Mouse (Mus musculus) right cerebral cortex, postnatal 14 days (tissue): ENCODE measurements around the gene Slc7a8.
"Not testable (repeated sequence)": the region's sequence is repeated elsewhere in the genome, so short reads cannot be mapped to it uniquely, and the experiment has no call there.

Source experiments
- DNase-seq: peaks from one replicate; pipeline ENCODE4 v3.0.0; 2022

The Slc7a8 gene

DNA sequence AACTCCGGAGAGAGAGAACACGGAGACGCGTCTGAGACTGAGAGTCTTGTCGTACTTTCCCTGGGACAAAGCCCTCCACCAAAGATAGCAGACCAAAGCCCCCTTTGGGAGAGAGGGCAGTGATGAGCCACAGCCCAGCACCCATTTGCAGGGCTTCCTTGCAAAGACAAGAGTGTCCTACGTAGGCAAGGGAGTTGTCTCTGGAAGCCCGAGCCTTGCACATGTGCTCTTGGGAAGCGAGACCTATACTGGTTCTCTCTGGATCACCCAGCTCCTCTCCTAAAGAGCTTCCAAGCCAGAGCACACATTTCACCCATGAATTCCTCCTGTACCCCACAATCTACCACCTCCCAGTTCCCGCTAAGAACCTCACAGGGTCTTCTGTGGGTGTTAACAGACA lies 1.7 kb downstream of the Slc7a8 start:
- no peak for DNase-seq

DNA sequence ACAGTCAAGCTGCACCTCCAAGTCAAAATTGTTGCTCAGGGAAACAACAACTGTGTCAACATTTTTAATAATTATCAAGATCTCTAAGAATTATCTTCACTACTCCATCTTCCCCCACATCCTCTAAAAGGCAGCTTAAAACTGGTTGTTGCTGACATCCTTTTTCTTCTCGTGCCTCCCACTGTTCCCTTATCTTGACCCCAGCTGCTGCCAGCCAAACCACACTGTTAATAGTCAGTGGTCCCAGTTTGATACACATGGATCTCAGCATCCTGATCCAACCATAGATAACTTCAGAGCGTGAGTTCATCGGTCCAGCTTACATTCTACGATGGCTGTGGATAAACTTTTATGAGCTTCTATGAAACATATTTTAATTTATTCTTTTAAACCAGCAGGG lies 3.9 kb downstream of the Slc7a8 start:
- DNase-seq, result no peak

DNA sequence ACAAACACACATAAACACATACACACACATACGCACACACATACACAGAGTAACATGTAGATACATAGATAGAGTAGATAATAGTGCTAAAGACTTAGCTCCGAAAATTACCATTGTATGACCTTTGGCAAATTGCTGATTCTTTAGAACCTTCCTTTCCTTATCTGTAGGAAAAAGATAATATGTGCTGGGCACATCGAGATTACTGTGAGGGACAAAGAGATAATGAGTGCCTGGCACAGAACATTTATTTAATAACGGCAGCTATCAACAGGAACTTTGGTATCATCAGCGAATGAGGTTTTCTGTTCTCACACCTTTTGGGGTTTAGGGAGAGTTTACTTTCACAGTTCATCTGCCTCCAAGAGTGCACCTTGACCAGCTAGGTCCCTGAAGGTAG lies 5.0 kb downstream of the Slc7a8 start:
- DNase-seq, result no peak

DNA sequence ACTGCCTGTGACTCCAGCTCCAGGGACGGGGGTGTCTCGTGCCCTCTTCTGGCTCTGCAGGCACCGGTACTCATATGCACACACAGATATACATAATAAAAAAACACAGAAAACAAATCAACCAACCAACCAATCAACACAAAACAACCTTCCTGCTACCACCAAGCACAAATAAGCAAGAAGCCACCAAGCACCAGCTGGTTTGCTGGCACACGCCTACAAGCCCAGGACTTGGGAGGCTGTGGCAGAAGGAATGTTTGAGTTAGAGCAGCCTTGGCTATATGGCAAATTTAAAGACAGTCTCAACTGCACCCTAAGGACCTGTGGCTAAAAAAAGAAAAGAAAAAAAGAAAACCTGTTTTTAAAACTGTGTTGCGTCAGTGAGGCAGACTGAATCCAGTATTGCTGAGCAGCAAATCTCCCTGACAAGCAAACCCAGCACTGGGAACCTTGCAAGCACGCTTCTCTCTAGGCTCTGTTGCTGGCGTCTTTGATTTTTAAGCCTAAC lies 6.2 kb downstream of the Slc7a8 start:
- DNase-seq, result no peak

DNA sequence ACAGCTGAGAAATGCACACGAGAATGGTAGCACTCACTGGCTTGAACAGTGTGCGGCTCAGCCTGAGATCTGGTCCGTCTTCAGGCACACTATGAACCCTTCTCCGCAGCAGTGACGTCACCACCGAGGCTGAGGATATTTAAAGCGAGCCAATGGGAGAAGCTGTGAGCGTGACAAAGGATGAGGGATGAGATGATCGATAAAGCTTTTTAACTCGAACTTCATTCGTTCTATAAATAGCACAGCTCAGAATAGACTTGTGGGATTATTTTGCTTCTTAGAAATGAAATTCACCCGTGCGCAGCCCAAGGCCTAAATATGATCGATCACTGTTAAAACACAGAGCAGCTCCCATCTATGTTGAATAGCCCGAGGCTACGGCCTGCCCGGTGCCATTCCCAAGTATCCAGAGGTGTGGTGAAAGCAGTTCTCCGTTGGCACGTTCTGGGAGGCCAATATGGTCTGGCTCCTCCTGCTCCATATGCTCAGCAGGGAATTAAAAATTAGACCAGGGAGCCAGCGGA lies 9.4 kb downstream of the Slc7a8 start:
- DNase-seq, result peak; percentile 72

DNA sequence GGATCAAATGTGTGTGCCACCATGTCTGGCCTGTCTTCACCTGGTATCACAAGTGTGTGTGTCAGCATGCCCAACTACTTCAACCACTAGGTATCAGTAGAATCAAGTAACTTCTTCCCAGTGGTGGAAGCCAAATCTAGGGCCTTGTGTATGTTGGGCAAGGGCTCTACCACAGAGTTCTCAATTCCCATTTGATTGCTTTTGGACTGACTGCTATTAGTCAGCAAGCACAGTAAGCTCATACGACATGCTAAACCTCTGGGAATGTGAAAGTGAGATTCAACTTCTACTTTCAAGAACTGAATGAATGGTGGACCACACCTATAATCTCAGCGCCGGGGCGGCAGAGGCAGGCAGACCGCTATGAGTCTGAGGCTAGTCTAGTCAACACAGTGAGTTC lies 11.4 kb downstream of the Slc7a8 start:
- DNase-seq, result no peak

DNA sequence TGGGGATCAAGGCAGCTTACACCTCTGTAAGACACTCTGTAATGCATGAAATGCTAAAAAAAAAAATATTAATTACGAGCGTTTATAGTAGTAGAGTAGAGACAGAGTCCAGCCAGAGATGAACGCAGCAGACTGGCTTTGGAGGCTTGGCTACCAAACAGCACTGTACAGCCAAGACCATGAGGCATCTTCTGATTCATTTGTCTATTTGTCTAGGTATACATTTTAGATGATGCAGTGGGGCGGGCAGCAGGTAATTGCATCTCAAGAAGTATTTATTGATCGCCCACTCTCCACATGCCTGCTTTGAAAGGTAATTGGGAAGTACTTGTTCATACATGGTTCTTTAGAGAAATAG lies 12.7 kb downstream of the Slc7a8 start:
- no peak for DNase-seq

DNA sequence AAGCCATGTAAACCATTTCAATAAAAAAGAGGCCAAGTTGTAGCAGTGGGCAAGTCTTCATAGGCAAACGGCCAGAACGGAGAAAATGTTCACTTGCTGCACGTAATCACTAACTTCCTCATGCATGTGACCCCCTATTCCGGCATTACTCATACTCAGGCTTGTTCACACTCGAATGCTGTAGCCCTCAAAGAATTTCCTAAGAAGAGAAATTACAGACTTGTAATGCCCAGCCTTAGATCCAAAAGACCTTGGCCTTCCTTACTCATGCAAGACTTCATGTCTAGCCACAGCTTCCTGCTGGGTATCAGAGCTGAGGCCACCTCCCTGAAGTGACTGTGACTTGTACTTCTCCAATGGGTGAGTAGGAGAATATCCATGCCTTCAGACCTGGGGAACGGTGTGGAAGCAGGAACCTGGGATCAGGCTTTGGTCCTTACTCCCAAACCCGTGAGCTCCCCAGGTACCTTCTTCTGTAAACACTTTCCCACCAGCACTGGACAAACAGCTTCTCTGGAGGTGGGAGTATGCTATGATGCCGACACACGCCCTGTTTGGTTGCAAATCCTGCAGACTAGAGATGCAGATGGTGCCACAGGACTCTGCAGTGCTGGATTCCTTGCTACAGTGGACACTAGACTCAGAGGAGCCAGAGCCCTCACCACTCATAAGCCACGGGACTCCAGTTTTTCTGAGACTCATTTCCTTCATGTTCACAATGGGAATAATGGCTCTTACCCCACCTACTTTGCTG lies 13.3 kb downstream of the Slc7a8 start:
- DNase-seq, result no peak

DNA sequence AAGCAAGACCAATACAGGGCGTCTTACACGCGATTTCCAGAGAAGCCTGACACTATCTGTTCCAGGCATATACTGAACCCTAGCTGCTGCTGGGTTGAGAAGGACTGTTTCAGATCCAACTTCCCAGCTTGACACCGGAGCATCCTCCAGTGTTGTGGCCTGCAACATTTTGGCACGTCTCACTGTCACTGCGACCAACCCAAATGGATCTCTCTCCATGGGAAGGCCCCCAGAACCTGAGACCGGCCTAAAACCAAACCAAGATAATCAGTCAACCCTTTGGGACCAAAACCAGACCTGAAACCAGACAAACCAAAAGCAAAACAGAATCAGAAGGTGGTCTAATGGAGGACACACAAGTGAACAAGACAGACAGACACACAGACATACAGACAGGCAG lies 14.8 kb downstream of the Slc7a8 start:
- not testable (repeated sequence) for DNase-seq

DNA sequence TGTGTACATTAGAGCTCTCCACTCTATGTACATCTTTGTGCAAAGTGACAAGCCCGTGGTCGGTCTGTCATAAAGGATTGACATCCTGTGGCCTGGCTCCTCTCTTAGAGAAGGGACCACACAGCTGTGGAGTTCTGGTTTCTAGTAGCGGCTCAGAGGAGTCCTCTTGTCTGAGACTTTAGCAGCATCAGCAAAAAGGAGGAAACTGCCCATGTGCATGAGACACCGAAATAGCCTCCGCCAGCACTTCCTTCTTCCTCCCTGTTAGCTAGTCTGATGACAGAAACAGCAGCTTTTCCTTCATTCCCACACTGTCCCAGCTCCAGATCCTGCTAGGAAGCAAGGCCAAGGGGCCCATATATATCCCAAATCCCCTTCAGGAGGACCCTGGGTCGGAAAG lies 25.4 kb downstream of the Slc7a8 start:
- DNase-seq, result no peak

DNA sequence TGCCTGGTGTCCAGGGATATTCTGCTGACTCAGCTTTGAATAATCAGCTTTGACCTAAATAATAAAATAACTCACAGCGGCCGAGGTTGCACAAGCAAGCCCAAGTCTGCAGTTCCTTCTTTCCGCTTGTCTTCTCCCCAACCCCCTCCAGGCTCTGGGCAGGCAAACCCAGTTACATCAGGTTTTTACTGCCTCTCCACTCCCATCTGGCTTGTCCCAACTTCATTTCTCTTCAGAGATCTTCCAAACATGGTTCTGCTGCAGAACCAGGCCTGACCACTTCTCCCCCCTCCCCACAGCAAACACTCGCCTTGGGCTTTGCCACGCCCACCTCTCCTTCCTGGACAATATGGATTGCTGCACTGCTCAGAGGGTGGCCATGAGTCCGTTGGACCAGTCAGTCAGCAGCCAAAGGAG lies 27.1 kb downstream of the Slc7a8 start:
- DNase-seq, result no peak

DNA sequence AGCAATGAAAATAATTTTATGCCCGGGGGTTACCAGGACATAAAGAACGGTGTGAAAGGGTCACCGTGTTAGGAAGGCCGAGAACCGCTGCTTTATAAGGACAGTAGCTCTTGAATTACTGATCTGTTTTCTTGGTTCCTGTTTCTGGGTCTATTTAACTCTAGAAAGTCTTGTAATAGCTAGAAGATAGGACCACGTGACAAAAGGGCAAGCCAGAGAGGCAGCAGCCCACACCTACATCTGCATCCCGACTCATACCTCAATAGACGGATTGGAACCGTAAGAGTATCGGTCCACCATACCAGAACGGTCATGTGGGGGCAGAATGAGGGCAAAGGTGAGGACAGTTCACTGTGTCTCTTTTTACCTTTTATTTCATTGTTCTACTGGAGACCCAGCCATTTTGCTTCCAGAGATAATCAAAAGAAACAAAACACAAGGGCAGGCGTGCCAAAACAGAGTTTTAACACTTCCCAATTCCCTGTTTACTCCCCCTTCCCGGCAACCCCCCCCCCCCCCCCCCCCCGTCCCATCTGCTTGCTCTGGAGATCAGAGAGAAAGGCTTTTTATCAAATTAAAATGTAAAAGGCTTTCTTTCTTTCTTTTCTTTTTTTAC lies 27.7 kb downstream of the Slc7a8 start:
- no peak for DNase-seq

DNA sequence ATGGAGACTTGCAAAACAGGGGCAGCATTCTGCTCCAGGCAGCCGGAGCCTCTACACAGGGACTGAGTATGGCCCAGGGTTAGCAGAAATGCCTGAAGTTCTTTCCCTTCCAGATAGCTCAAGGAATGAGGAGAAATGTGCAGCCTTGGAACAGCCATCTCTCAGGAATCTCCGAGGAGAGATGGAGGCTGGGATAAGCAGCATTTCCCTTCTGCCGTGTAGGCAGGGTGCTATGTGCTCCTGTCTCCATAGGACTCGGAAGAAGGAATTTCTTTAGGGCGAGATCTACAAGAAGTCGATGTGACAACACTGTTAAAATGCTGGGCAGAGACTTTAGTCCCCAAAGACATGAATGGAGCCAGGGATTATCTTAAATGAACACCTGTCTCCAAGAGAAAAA lies 28.8 kb downstream of the Slc7a8 start:
- no peak for DNase-seq

DNA sequence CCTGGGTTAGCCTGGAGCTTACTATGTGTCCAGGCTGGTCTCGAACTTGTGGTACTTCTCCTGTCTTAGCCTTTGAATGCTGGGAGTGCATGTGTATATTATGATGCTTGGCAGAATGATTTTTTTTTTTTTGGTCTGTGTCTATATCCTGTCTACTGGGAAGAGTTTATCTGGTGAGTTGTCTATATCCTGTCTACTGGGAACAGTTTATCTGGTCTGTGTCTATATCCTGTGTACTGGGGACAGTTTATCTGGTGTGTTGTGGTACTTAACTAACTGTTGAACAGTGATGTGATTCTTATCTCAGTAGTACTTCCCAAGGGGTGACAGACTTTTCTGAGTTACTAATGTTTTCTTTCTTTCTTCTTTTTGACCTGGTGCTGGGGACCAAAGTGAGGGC lies 30.0 kb downstream of the Slc7a8 start:
- DNase-seq, result no peak

DNA sequence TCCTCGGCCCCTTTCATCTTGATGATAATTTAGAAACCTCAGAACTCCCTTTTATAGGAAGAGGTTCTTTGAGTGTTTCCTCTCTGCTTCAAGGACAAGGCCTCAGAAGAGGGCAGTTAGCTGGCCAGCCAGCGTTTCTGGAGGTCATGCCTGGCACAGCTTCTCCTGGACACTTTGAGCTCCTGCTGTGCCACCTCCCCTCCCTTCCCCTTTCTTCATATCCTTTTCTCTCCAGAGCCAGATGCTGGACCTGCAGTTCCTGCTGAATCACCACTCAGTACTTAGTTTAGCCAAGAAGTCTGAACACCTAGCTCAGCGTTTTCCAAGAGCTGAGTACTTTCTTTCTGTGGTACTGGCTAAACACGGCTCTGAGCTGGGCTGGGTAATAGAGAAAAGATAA lies 32.5 kb downstream of the Slc7a8 start:
- no peak for DNase-seq

DNA sequence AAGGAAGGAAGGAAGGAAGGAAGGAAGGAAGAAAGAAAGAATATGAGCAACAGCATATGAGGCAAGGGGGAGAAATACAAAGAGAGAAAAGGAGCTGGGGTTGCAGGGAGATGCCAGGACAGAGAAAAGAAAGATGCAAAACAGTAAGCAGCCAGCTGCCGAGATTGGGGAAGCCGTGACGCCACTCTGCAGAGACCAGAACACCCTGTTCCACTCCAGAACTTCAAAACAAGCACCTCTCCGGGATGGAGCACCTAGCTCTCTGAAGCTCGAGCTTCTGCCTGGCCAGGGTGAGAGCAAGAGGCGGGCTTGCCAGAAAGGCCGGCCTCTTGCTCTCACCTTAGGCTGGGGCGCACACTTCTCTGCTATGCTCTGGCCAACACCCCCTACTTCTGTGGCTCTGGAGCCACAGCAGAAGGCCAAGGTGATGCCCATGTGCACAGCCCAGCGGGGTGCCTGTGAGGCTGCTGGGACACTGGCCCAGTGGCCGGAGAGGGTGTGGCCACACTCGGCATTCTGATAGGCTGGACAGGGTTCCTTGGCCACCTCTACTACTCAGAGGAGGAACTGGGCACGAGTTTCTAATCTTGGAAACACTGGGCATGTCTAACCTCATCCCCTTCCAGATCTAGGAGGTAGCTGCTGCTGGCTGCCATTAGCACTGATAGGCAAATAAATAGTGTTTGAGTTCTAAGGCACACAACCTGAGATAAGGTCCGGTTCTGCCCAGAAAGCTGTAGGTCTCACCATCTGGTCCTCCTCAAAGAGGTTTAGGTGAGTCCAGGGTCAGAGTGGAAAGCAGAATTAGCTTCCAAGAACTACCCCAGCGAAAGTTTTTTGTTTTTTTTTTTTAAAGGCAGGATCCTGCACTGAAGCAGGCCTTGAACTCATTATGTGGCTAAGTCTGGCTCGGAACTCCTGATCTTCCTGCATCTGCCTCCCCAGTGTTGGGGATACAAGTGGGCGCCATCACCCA lies 33.5 kb downstream of the Slc7a8 start:
- no peak for DNase-seq

DNA sequence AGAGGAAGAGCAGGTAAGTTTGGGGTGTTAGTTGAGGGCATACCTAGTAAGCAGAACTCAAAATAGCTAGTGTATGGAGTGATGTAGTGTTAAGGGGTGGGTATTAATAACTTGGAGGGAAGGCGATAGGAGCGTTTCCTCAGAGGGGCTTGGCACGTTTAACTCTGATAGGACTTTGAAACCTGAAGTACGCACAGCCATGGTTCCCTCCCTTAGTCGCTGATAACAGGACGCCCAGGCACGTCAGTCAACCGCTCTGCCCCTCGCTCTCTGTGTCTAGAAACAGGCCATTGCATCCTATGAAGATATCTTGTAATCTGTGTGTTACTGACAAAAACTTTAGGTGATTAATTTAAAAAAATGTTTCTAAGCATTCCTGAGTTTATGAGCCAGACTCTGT lies 35.7 kb downstream of the Slc7a8 start:
- DNase-seq, result no peak

DNA sequence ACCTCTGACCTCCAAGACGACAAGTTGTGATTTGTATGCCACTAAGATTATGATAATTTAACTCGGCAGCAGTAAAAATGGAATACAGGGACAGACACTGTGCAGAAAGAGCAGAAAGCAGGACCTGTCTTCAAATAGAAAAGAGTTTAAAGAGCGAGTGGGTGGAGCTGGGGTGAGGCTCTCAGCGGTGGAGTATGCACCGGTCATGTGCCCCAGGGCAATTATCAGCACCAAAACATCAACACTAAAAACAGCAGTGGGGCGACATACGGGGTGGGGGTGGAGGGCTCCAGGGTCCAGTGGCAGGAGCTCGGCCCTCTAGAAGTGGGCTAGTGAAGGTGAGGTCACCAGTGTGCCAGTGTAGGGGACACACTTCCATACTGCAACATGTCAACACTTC lies 37.3 kb downstream of the Slc7a8 start:
- no peak for DNase-seq

DNA sequence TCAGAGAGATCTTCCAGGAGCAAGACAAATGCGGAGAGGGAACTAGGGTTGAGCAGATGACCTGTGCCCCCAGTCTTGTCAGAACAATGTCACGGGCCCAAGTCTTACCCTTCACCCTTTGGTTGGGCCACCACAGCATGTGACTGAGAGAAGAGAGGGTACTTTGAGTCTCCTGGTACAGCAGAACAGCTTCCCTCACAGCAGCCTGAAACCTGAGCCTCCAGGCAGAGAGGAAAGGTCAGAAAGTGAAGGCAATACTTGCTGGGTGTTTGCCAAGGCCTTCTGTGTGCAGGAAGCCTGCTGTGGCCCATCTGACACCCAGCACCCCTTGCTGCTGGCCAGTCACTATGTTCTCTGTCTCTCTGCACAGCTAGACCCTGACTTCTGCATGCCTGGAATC lies 39.4 kb downstream of the Slc7a8 start:
- DNase-seq, result no peak

DNA sequence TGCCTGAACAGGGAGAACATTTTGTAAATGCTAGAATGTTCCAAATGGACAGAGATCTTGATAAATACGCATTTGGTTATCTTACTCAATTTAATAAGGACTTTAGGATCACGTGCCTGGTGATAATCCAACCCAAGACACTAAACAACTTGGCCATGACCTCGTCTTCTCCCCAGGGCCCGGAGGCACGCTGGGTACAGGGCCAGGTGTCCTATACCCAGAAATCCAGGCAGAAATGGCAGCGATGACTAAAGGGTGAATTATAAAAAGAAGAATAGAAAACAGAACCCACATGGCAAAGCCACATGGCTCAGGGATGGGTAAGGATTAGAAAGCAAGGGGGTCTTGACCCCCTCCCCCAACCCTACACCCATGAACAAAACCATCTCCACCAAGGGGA lies 40.0 kb downstream of the Slc7a8 start:
- DNase-seq, result no peak

DNA sequence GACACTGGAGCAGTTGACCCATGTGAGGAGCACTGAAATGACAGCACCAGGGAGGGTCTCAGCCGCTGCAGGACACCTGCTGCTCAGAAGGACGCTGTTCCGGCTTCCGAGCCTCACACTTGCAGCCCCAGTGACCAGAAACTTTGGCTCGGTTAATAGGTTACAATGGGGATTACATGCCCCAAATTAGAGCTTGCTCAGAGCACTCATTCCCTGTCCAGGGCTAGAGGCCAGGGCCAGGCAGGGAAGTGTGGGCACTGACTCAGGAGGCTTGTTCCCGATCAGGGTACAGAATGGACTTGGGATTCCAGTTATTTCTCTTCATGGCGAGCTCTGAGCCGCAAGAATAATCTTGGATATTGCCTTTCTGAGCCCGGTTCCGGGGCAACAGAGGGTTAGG lies 44.1 kb downstream of the Slc7a8 start:
- DNase-seq, result no peak

DNA sequence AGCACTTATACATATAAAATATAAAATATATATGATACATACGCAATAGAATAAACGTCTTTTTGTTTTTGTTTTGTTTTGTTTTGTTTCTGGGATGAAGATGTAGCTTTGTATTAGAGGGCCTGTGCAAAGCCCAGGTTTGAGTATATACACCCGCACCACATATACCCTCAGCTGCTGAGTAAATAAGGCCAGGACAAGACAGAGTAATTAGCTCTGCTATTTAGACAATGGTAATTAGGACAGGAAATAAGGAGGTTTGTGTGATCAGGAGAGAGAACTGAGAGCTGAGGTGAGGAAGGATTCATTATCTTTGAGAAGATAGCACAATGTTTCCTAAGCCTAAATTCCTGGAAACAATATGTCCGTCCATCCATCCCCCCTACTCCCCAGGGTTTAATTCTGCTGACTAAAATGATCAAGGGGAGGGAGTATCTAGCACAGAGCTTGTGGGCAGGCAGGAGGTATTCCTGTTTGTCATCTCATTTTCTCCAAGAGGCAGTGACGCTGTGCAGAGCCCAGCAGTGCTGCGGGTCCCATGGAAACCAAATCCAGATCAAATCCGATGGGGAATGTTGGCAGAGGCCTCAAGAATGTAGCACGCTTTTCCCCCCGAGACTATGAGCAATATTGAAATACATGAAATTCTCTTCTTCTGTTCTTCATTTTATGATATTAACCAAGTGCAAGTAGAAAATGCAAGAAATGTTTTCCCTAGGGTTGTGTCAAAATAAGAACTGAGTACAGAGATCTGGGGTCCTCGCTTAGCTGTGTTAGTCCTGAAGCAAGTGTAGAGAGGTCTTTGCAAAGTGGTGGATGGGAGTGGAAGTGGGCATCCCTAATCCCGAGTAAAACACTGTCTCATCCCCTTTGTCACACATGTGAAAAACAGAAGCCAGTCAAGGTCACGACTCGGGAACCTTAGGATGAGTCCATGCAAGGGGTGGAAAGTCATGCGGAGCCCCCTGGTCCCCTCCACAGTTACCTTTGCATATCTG lies 44.9 kb downstream of the Slc7a8 start:
- DNase-seq, result peak; percentile 41
